In the genomic region with DNA sequence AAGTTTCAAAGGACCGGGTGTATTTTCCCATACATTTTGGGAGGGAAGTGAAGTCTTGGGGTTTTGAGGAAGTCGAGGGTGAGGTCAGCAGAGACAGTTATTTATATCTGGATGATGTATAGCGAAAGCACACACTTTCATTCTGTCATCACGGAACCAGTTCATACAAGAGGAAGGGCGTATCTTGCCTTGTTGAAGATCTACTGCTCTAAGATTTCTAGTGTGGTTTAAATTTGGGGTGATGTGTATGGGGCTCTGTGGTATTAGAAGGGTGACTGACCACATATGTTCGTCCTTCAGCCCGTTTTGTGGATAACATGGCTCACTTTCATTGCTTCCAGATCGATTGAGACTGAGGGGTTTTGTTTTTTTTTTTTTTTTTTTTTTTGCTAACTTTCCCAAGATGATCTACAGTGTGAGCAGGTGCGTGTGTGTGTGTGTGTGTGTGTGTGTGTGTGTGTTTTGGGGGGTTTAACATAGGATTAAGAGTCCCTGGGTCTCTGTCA, we compare ENCODE assay signal across 8 mouse cellular contexts.
A peak's percentile ranks its signal among the peaks of the same experiment; 100 is the strongest.
DNase-seq lines count a peak whose midpoint lies in the region; ATAC-seq lines count a peak whose summit lies in the region.
"Had no signal": no experiment of that assay in that cellular context is flagged by ENCODE, and none has a peak within 500 bp of the region (broad histone marks: within the 10 kb centered on the region; RNA-seq: fewer than 3 reads in every experiment).

No protein-coding gene starts in this region.

- no peaks in the 10 kb centered on the region for H3K36me3 ChIP-seq in heart, embryonic 15.5 days
- no peaks in the 10 kb centered on the region for H3K36me3 ChIP-seq in macrophage (ENCODE audit: inconsistent target)

- WGBS in heart, embryonic 15.5 days, result 44% methylated on average over 9 of the region's 9 CpGs
- 6% methylated on average over 9 of the region's 9 CpGs for WGBS in macrophage (ENCODE audit: missing documents)

- DNase-seq in 416B (ENCODE audit: low read depth), result peak; percentile 87
- DNase-seq in urinary bladder, postnatal 4 days (ENCODE audit: low spot score in 2 of 2), result no peak
- no peak for DNase-seq in adrenal gland, postnatal 14 days
- DNase-seq in kidney, postnatal 14 days, result no peak

- no peaks in the 10 kb centered on the region for H3K9me3 ChIP-seq in heart, embryonic 15.5 days (replicated peaks)

- peak overlapping the region; percentile 46 for H3K4me2 ChIP-seq in heart, embryonic 15.5 days

- peak; percentile 53 for ATAC-seq in CD4-positive, CD25-positive, alpha-beta regulatory T cell, adult 4 months
- ATAC-seq in heart, embryonic 15.5 days (replicated peaks; ENCODE audit: insufficient number of reproducible peaks, insufficient read depth, low FRiP score, low read depth), result 0 out of 2 replicates have a peak, but pooled peaks have one; percentile 11

- no peaks in the 10 kb centered on the region for H3K27me3 ChIP-seq in heart, embryonic 15.5 days

- no peak overlapping the region for H3K9ac ChIP-seq in heart, embryonic 15.5 days

- H3K4me3 ChIP-seq in heart, embryonic 15.5 days, result peak overlapping the region; percentile 18; the same call in 1 of the 2 replicates
- H3K4me3 ChIP-seq in macrophage (ENCODE audit: inconsistent target), result peak overlapping the region; percentile 32
- H3K4me3 ChIP-seq: erythroblast, embryonic 14.5 days had no signal

- peak overlapping the region; percentile 79 for H3K27ac ChIP-seq in heart, embryonic 15.5 days
- H3K27ac ChIP-seq in macrophage, result peak overlapping the region; percentile 96

- peaks cover 28% of the 10 kb centered on the region for H3K4me1 ChIP-seq in heart, embryonic 15.5 days (replicated peaks)

- H3K79me2 ChIP-seq in macrophage (ENCODE audit: inconsistent target), result no peaks in the 10 kb centered on the region
